Mouse (Mus musculus) hindbrain, embryonic 13.5 days (tissue): Measurements from ENCODE around the gene Mindy1. TPM values are rescaled to one million over a fixed set of nuclear protein-coding genes. Genes with fewer than 3 reads are reported as not detected.
A peak's percentile ranks its signal among the peaks of the same experiment; 100 is the strongest.

Experiments
- ATAC-seq: fragments of 200-750 bp; cut with Nextera tagmentation; 2 replicates; pipeline ENCODE4 v1.8.0; 2017; ENCODE audit warnings: moderate TSS enrichment; ENCODE audit not compliant: low FRiP score
- H3K27ac ChIP-seq: fragments of 300-500 bp; sonication (generic); 2 replicates; pipeline ENCODE4 v1.5.1; 2015; ENCODE audit warnings: inconsistent platforms, mild to moderate bottlenecking, moderate library complexity
- H3K27me3 ChIP-seq: fragments of 300-500 bp; sonication (generic); 2 replicates; pipeline ENCODE4 v1.6.1; 2015; ENCODE audit warnings: mild to moderate bottlenecking, inconsistent platforms
- H3K36me3 ChIP-seq: fragments of 300-500 bp; sonication (generic); 2 replicates; pipeline ENCODE4 v1.6.1; 2015; ENCODE audit warnings: mild to moderate bottlenecking, inconsistent platforms
- H3K4me1 ChIP-seq: fragments of 300-500 bp; sonication (generic); replicated peaks from 2 replicates; pipeline ENCODE4 v1.6.1; 2015; ENCODE audit warnings: inconsistent platforms
- H3K4me2 ChIP-seq: fragments of 300-500 bp; sonication (generic); 2 replicates; pipeline ENCODE4 v1.6.1; 2015; ENCODE audit warnings: inconsistent platforms, mild to moderate bottlenecking, moderate library complexity
- H3K4me3 ChIP-seq: fragments of 300-500 bp; sonication (generic); 2 replicates; pipeline ENCODE4 v1.5.1; 2015; ENCODE audit warnings: mild to moderate bottlenecking, inconsistent platforms
- H3K9ac ChIP-seq: fragments of 300-500 bp; sonication (generic); 2 replicates; pipeline ENCODE4 v1.6.1; 2015; ENCODE audit warnings: mild to moderate bottlenecking, inconsistent platforms
- H3K9me3 ChIP-seq: fragments of 300-500 bp; sonication (generic); 2 replicates; pipeline ENCODE4 v1.6.1; 2016; ENCODE audit warnings: inconsistent platforms
- WGBS: fragments of 180-500 bp; shearing (Covaris S2); methylation state at CpG from one replicate; pipeline ENCODE4 v1.1.7; 2015; 5-methylcytosine and 5-hydroxymethylcytosine counted together
- polyA plus RNA-seq: library from polyadenylated mRNA; unstranded; fragments of >200 nt; fragmentation: Nextera tagmentation; extraction: Ambion mirVana; gene quantifications from 2 replicates; pipeline ENCODE4 v1.2.1, GENCODE M21; 2015

The Mindy1 gene
- polyA plus RNA-seq, 1 experiment from 2014 or later, result 42.2 TPM

- Histone ChIP-seq H3K9ac (no peak overlapping the region), H3K4me3 (no peak overlapping the region), H3K9me3 (0 out of 2 replicates have a peak, but pooled peaks cover 3% of the 10 kb centered on the region), H3K4me2 (no peak overlapping the region), H3K27me3 (no peaks in the 10 kb centered on the region), H3K36me3 (peaks cover 40% of the 10 kb centered on the region), H3K4me1 (no peaks in the 10 kb centered on the region), H3K27ac (no peak overlapping the region)
- no peak for ATAC-seq
- 63% methylated on average over 1 of the region's 1 CpGs for WGBS
Measured at GRCm38 (mm10) chr3:95247660-95248336, 33.3 kb upstream of the Mindy1 start.

GRCm38 (mm10) chr3:95250361-95250760, 30.8 kb upstream of the Mindy1 start:
- ATAC-seq, result no peak
- no peaks in the 10 kb centered on the region for H3K4me1 ChIP-seq
- no peak overlapping the region for H3K4me2 ChIP-seq
- no peak overlapping the region for H3K27ac ChIP-seq
- H3K36me3 ChIP-seq, result peaks cover 52% of the 10 kb centered on the region
- 83% methylated on average over 5 of the region's 5 CpGs for WGBS
- no peak overlapping the region for H3K4me3 ChIP-seq
- no peak overlapping the region for H3K9ac ChIP-seq
- H3K27me3 ChIP-seq, result no peaks in the 10 kb centered on the region
- H3K9me3 ChIP-seq, result 0 out of 2 replicates have a peak, but pooled peaks cover 1% of the 10 kb centered on the region

- Histone ChIP-seq H3K27ac (no peak within 1 kb of the TSS), H3K4me1 (no peaks in the 10 kb centered on the region), H3K4me3 (no peak within 1 kb of the TSS), H3K27me3 (no peaks in the 10 kb centered on the region), H3K9me3 (no peaks in the 10 kb centered on the region), H3K9ac (no peak within 1 kb of the TSS), H3K4me2 (no peak within 1 kb of the TSS), H3K36me3 (peaks cover 52% of the 10 kb centered on the region)
- WGBS, result 64% methylated on average over 7 of the region's 7 CpGs
- ATAC-seq, result no peak
Measured at GRCm38 (mm10) chr3:95250783-95251424, 30.2 kb upstream of the Mindy1 start, which contains the start of gene Bnipl. Gene Bnipl, minus strand, starts transcription at chr3:95251193.

GRCm38 (mm10) chr3:95256931-95257330, 24.2 kb upstream of the Mindy1 start:
- no peak overlapping the region for H3K9ac ChIP-seq
- H3K36me3 ChIP-seq, result peaks cover 94% of the 10 kb centered on the region
- H3K4me2 ChIP-seq, result no peak overlapping the region
- H3K9me3 ChIP-seq, result no peaks in the 10 kb centered on the region
- ATAC-seq, result no peak
- 89% methylated on average over 5 of the region's 5 CpGs for WGBS
- no peaks in the 10 kb centered on the region for H3K27me3 ChIP-seq
- H3K27ac ChIP-seq, result no peak overlapping the region
- H3K4me3 ChIP-seq, result no peak overlapping the region
- H3K4me1 ChIP-seq, result no peaks in the 10 kb centered on the region

- no peak overlapping the region for H3K27ac ChIP-seq
- peaks cover 89% of the 10 kb centered on the region for H3K36me3 ChIP-seq
- no peak overlapping the region for H3K4me2 ChIP-seq
- H3K27me3 ChIP-seq, result no peaks in the 10 kb centered on the region
- no peak overlapping the region for H3K9ac ChIP-seq
- no peaks in the 10 kb centered on the region for H3K4me1 ChIP-seq
- no peak overlapping the region for H3K4me3 ChIP-seq
- H3K9me3 ChIP-seq, result no peaks in the 10 kb centered on the region
- WGBS, result 92% methylated on average over 4 of the region's 4 CpGs
- no peak for ATAC-seq
Measured at GRCm38 (mm10) chr3:95261975-95262374, 19.2 kb upstream of the Mindy1 start.

- no peak overlapping the region for H3K27ac ChIP-seq
- H3K9ac ChIP-seq, result no peak overlapping the region
- H3K36me3 ChIP-seq, result peaks cover 89% of the 10 kb centered on the region
- H3K4me1 ChIP-seq, result no peaks in the 10 kb centered on the region
- no peaks in the 10 kb centered on the region for H3K9me3 ChIP-seq
- H3K27me3 ChIP-seq, result no peaks in the 10 kb centered on the region
- no peak overlapping the region for H3K4me3 ChIP-seq
- ATAC-seq, result 0 out of 2 replicates have a peak, but pooled peaks have one; percentile 36
- no peak overlapping the region for H3K4me2 ChIP-seq
- WGBS, result 53% methylated on average over 11 of the region's 11 CpGs
Measured at GRCm38 (mm10) chr3:95263089-95263739, 17.9 kb upstream of the Mindy1 start.

- H3K4me3 ChIP-seq, result no peak overlapping the region
- H3K4me2 ChIP-seq, result no peak overlapping the region
- no peaks in the 10 kb centered on the region for H3K27me3 ChIP-seq
- 68% methylated on average over 1 of the region's 1 CpGs for WGBS
- no peaks in the 10 kb centered on the region for H3K4me1 ChIP-seq
- ATAC-seq, result no peak
- H3K9ac ChIP-seq, result no peak overlapping the region
- peaks cover 88% of the 10 kb centered on the region for H3K36me3 ChIP-seq
- no peak overlapping the region for H3K27ac ChIP-seq
- H3K9me3 ChIP-seq, result no peaks in the 10 kb centered on the region
Measured at GRCm38 (mm10) chr3:95264724-95265123, 16.4 kb upstream of the Mindy1 start.

GRCm38 (mm10) chr3:95266052-95266451, 15.1 kb upstream of the Mindy1 start:
- no peak overlapping the region for H3K27ac ChIP-seq
- ATAC-seq, result no peak
- no peaks in the 10 kb centered on the region for H3K9me3 ChIP-seq
- H3K36me3 ChIP-seq, result peaks cover 76% of the 10 kb centered on the region
- 97% methylated on average over 3 of the region's 3 CpGs for WGBS
- no peak overlapping the region for H3K4me2 ChIP-seq
- H3K4me3 ChIP-seq, result no peak overlapping the region
- H3K27me3 ChIP-seq, result no peaks in the 10 kb centered on the region
- no peaks in the 10 kb centered on the region for H3K4me1 ChIP-seq
- no peak overlapping the region for H3K9ac ChIP-seq

- no peaks in the 10 kb centered on the region for H3K9me3 ChIP-seq
- H3K36me3 ChIP-seq, result peaks cover 60% of the 10 kb centered on the region
- no peak overlapping the region for H3K4me3 ChIP-seq
- H3K27me3 ChIP-seq, result no peaks in the 10 kb centered on the region
- H3K4me1 ChIP-seq, result no peaks in the 10 kb centered on the region
- H3K27ac ChIP-seq, result no peak overlapping the region
- no peak overlapping the region for H3K9ac ChIP-seq
- ATAC-seq, result no peak
- no peak overlapping the region for H3K4me2 ChIP-seq
Measured at GRCm38 (mm10) chr3:95267855-95268254, 13.3 kb upstream of the Mindy1 start.

- Histone ChIP-seq H3K9ac (no peak overlapping the region), H3K9me3 (no peaks in the 10 kb centered on the region), H3K4me2 (no peak overlapping the region), H3K4me3 (no peak overlapping the region), H3K27me3 (no peaks in the 10 kb centered on the region), H3K4me1 (no peaks in the 10 kb centered on the region), H3K27ac (no peak overlapping the region), H3K36me3 (peaks cover 43% of the 10 kb centered on the region)
- 87% methylated on average over 5 of the region's 5 CpGs for WGBS
- no peak for ATAC-seq
Measured at GRCm38 (mm10) chr3:95269789-95270188, 11.4 kb upstream of the Mindy1 start.

GRCm38 (mm10) chr3:95270766-95271364, 10.3 kb upstream of the Mindy1 start:
- H3K9ac ChIP-seq, result no peak overlapping the region

GRCm38 (mm10) chr3:95273471-95273870, 7.7 kb upstream of the Mindy1 start:
- H3K9me3 ChIP-seq, result no peaks in the 10 kb centered on the region
- H3K4me1 ChIP-seq, result no peaks in the 10 kb centered on the region
- H3K36me3 ChIP-seq, result peaks cover 19% of the 10 kb centered on the region
- WGBS, result 89% methylated on average over 5 of the region's 5 CpGs
- H3K9ac ChIP-seq, result no peak overlapping the region
- no peaks in the 10 kb centered on the region for H3K27me3 ChIP-seq
- no peak for ATAC-seq
- no peak overlapping the region for H3K4me3 ChIP-seq
- H3K27ac ChIP-seq, result no peak overlapping the region
- H3K4me2 ChIP-seq, result no peak overlapping the region

More at GRCm38 (mm10) chr3:95270766-95271364, 10.3 kb upstream of the Mindy1 start:
- 89% methylated on average over 12 of the region's 12 CpGs for WGBS
- H3K4me1 ChIP-seq, result no peaks in the 10 kb centered on the region
- H3K4me3 ChIP-seq, result no peak overlapping the region
- H3K4me2 ChIP-seq, result no peak overlapping the region
- peaks cover 38% of the 10 kb centered on the region for H3K36me3 ChIP-seq
- H3K27ac ChIP-seq, result no peak overlapping the region
- H3K9me3 ChIP-seq, result no peaks in the 10 kb centered on the region
- ATAC-seq, result no peak
- H3K27me3 ChIP-seq, result no peaks in the 10 kb centered on the region
